Mouse (Mus musculus) mature B cell (primary cell): ENCODE results near the gene Tbck.

ENCODE experiments used
- in situ Hi-C: fragments of 300-500 bp; cut with MboI; formaldehyde crosslinking; loops from 2 replicates; pipeline ENCODE4 v1.14.3; 2019

The Tbck gene

DNA sequence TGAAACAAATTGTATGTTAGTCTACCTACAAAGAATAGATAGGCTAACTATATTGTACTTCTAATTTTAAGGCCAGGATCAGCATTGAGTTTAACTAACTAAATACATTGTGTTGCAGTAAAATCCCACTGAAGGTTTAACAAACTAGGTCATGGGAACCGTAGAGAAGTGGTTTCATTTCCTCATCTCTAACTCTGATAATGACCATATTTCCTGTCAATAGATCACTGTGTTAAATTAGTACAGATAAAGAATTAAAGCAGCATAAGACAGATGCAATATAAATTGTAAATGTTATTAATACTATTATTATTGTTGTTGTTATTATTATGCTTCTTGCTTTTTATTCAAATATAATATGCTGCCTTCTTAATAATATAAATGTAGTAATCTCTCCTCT lies 72.3 kb downstream of the Tbck start:
- in situ Hi-C loops, result no loop called here

DNA sequence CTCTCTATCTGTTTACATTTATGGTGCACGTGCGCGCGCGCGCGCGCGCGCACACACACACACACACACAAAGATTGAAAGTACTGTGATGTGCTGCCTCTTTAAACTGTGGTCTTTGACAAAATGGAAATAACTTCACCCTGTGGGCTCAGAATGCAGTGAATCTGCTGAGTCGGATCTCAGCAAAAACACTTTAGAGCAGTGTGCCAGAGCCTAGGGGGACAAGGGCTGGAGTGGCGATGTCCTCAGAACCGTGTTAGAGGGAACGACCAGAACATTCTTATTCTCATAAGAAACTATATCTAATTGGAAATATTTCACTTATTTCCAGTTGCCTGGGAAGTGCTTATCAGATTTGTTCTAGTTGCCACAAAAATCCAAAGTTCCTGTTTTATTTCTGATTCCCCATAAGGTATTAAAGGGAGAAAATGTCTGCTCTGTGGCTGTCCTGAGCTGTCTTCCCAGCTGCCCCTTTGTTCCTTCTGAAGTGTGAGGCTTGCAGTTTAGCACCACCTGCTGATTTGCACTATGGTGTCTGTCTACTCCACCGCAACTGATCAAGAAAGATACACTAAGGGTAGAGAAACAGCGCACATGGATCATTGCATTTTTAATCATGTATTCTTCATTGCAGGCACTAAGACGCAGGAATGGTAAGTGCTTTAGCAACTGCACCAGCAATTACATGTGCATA lies 82.2 kb downstream of the Tbck start:
- in situ Hi-C loops, result no loop called here

DNA sequence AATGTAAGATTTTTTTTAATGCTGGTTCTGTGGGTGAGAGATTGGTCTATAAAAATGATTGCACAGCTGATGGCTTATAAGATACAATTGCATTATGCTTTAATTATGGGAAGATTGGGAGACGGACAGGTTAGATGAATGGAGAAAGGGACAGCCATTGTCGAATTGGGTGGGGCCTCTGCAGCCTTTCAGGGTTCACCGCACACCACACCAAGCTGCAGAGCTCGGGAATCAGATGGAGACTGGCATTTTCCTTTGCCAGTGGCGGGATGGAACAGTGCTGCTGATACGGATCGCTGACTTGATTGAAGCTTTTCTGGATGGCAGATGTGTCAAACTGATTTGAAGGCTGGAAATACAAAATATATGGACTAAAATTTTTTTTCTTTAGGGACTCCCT lies 88.1 kb downstream of the Tbck start:
- in situ Hi-C loops, result no loop called here

DNA sequence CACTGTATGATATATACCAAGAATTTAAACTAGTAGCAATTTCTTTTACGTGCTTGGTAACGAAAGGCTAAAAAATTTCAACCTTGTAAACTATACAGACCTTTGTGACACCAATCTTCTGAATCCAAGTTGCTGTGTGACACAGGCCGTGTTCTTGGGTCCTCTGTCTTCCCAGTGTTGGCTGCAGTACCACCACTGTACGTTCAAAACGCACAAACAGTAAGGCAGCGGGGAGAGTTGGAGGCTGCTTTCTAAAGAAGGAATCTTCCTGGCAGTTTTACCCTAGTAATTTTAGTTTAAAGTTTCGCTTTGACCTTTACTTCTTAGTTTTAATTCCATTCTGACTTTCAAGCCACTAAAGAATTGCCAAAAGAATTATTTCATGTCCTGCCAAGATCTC lies 92.7 kb downstream of the Tbck start:
- in situ Hi-C loops, result no loop called here

DNA sequence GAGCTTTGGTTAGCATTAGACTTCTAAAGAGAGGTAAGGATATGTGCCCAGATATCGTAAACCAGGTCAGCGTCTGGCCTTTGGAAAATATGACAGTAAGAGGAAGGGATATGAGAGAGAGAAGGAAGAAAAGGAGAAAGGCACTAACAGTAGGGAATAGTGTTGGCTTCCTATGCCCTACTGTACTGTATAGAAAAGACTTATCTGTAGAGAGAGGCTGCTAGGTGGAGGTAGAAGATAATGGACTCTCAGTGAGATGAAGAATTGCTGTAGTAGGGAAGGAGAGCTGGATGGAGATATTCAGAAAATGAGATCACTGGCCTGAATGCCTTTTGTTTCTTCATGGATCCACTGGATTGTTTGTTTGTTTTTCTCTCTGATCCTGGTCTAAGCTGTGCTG lies 97.2 kb downstream of the Tbck start:
- in situ Hi-C loops, result no loop called here

DNA sequence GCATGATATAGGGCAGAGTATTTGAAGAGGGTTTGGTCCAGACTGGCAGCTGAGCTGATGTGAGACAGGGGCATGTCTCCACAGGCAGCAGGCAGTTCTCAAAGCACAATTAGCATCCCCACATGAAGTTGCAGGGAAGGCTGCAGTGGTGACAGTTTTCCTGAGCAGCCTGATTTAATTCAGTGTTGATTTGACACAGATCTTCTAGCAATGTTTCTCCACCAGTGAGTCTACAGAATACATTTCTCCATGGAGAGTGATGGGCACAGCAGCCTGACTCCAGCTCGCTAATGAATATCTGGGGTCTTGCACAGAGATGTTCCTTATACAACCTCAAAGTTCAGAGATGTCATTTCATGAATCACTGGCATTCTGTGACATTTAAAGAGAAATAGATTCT lies 99.1 kb downstream of the Tbck start:
- in situ Hi-C loops, result no loop called here

DNA sequence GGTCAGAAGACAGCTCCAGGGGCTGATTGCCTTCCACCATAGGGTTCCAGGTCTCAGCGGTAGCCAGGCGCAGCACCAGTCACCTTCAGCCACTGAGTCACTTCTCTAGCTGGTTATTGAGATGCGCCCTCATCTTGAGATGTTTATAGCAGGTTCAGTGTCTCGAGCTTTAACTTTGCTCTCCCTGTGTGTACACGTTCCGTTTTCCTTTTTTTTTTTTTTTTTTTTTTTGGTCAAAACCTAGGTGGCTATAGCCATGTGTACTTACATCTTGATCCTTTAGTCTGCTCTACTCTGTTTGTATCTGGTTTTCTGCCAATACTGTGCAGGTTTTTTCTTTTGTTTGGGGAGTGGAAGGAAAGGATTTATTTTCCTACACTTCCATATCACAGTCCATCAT lies 100.8 kb downstream of the Tbck start:
- in situ Hi-C loops, result no loop called here

DNA sequence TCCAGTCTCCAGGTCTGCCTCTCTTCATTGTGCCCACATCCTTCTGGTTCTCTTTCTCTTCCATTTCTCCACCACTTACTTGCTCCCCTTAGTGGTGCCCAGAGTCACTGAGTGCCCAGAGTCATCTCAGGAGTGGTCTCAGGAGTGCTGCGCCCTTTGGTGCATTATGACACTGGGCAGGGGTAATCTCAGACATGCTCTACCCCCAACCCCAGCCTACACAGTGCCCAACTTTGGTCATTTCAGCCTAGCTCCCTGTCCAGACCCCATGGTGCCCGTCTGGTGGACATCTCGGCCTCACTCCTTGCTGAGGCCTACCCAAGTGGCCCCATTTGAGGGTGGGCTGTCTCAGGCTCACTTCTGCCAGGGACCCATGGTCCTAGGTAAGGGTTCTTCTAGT lies 102.7 kb downstream of the Tbck start:
- in situ Hi-C loops, result no loop called here

DNA sequence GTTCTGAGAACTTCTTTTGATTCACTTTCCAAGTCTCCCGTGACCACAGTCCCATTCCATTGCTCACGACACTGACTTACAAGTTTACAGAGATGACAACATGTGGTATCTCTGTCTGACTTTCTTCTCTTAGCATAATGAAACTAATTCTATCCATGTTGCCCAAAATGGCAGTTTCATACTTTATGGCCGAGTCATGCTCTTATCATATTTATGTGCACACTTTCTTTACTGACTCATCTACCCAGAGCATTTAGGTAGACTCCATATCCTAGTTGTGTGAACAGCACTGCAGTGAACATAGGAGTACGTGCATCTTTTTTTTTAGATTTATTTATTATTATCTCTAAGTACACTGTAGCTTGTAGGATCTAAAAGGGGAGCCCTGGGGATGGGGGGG lies 103.8 kb downstream of the Tbck start:
- in situ Hi-C loops, result no loop called here

DNA sequence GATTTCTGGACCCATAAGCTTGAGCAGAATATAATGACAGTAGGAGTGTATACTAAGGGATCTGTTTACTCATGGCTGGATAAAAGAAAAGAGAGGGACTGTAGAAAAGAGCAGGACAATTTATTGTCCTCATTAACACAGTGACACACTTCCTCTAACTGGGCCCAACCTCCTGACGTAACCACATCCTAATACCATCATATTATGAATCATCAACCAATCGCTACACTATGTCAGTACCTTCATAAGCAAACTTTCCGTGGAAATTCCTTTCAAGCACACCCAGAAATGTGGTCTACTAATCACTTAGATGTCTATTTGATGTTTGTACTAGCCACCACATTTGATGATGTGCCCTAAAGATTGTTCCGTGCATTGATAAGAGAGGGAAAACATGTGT lies 107.2 kb downstream of the Tbck start:
- in situ Hi-C loops, result no loop called here

DNA sequence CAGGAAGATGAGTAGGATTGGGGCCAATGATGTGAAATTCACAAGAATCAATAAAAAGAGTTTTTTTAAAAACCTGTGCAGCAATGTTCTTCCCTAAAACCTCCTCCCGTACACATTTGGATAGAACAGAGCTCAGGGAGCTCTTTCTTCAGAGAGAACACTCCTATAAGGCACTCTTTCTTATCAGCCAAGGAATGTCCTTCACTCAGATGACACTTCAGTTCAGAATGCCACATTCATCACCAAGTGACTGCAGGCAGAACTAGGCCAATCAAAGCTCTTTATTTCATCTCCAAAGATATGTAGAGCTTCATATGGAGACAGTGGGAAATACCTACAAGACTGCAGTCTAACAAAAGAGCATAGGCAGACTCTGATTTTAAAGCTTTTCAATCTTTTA lies 116.3 kb downstream of the Tbck start:
- in situ Hi-C loops, result no loop called here

DNA sequence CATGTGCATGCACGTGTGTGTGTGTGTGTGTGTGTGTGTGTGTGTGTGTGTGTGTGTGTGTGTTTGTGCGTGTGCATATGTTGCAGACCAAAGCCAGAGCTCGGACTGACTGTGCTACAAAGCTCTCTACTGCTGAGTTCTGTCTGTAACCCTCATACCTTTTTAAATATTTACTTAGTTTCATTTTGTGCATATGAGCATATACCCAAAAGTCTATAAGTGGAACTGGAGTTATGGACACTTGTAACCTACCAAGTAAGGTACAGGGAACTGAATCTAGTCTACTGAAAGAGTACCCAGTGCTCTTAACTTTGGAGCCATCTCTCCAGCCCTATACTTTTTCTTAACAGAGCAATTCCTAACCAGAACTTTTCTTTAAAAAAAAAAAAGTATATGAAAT lies 118.0 kb downstream of the Tbck start:
- in situ Hi-C loops, result no loop called here

DNA sequence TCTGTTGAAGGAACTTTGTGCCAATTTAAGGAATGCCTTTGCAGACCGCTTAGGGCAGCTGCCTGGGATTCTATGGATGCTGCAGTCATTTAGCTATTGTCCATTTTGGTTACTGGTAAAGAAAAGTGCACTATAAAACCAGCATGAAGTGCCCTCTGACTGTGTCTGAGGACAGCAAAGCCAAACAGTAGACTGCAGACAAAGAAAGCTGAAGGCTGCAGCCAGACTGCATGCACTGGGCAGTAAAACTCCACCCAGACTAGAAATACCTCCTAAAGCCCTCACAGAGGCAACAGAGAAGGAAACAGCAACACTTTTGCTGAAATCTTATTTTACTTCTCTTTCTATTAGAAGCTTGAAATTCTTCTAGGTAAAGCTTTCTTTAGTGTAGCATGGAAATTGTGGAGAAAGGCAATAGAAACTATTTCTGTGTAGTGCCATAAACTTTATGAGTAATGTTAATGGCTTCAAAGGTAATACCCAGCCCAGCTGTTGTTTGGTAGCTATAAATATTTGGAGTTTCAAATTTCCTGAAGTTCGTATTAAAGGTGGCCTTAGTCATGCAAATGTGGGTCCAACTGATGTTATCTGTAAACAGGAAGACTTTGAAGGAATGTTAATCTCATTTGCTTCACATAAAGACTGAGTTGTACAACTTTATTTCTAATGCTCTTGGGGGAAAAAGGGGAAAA lies 124.1 kb downstream of the Tbck start:
- in situ Hi-C loops, result no loop called here

DNA sequence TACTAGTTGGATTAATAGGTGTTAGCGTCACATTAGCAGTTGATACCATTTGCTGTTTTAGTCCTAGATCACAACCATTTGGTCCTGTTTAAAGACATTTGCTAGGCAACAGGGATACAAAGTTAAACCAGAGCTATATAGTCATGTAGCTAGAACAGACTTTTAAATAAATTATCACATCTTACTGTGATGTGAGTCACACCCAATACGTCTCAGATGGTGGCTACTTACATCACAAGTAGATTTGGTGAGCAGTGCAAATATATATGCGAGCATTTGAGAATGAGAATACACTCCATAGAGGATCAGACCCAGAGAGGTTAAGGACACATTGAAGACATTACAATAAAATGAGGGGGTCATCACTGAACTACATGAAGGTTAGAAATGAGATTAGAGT lies 125.0 kb downstream of the Tbck start:
- in situ Hi-C loops, result no loop called here

DNA sequence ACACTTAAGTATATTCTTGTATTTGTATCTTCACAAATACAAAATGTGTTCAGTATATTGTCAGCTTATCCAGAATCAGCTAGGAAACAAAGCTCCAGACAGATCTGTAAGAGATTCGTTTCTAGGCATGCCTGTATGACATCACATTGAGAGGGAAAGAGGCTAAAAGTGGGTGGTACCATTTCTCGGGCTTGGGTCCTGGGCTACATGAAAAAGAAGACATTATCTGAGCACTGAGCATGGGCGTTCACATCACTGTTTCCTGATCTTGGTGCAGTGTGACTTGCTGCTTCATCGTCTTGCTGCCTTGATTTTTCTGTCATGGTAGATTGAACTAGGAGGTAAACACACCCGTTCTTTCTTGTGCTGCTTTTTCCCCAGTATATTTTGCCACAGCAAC lies 127.8 kb downstream of the Tbck start:
- in situ Hi-C loops, result no loop called here

DNA sequence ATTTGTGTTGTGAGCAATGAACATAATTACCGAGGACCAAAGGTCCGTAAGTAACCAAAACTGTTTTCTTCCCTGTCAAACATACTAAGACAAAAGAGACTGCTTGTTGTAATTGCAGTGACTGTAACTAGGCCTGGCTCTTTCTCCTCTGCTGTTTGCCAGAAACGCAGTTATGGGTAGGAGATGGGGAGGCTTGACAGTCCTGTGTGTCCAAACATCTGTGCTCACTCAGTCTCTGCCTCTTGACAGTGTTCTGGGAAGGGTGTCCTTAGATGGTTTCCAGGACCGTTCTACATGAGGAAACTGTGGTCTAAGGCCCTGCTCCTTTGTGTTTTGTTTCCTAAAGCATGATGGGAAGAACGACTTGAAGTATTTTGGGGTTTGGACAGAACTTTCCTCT lies 128.4 kb downstream of the Tbck start:
- in situ Hi-C loops, result no loop called here

DNA sequence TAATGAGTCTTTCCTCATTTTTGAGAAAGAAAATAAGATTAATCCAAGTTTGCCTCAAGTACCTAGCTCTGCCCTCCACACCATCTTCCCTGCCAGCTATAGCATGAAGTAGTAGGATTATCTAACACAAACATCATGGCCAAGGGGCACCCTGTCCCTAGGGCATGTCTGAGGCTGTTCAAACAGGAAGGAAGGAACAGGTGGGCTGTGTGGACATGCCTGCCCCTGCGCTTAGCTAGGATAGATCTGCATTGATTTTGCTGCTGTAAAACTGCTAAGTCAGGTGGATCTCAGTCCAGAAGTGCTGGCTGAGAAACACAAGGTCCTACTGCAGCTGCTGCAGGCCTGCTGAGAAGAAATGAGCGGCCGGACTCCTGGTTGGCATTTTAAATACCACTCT lies 129.2 kb downstream of the Tbck start:
- in situ Hi-C loops, result no loop called here

DNA sequence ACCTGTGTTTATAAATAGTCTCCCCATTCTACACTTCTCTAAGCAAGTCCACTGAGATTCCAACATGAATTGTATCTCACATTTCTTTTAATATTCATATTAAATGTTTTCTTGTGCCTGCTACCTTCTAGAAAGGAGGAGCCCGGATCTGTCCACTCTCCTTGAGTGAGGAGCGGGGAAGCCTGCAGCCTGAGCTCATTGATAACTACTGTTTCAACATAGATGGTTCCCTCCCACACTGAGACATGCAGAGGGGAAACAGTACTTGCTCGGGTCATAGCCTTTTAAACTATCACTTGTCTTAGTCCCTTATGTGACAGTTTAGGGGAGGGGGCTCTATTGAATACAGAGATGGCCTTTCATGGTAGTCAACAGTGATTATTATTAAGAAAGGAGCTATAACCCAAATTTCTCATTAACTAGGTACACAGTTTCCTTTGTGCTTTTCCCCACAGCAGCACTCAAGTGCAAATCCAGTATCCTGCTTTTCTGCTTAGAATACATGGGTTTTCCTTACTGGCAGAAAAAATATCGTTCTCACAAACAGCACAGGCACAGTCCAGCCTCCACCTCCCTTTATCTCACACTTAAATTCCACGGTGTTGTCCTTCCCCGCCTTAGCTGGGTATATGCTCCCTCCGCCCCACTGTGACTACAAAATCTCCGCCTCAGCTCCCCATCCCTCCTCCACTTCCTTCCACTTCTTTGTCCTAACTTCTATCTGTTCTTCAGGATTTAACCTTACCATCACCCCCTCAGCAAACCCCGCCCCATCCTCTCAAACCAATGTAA lies 130.0 kb downstream of the Tbck start:
- in situ Hi-C loops, result no loop called here

DNA sequence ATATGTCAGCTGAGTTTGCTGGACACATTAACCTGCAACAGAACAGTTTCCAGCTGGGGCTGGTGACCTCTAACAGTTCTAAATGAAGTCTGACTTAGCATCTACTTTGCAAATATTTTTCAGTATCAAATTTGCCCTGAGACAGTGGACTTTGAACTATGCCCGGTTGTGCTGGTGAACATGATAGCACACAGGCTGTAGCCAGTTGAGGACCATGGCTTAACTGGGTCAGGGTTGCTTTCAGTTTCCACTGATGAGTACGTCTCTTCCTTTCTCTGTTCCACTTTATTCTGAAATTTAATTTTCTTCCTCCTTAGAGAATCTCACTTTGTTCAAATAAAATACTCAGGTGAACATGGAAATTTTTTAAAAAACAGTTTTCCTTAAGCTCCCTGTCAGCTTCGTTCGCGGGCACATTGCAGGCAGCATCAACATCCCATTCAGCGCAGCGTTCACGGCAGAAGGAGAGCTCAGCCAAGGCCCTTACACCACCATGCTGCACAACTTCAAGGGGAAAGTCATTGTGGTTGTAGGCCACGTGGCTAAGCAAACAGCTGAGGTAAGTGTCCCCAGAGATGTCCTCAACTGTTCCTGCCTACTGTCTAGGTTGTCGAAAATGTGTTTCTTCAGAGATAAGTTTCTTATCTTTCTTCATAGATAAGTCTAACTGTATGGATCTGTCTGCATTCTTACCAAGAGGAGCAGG lies 131.0 kb downstream of the Tbck start:
- in situ Hi-C loops, result no loop called here

DNA sequence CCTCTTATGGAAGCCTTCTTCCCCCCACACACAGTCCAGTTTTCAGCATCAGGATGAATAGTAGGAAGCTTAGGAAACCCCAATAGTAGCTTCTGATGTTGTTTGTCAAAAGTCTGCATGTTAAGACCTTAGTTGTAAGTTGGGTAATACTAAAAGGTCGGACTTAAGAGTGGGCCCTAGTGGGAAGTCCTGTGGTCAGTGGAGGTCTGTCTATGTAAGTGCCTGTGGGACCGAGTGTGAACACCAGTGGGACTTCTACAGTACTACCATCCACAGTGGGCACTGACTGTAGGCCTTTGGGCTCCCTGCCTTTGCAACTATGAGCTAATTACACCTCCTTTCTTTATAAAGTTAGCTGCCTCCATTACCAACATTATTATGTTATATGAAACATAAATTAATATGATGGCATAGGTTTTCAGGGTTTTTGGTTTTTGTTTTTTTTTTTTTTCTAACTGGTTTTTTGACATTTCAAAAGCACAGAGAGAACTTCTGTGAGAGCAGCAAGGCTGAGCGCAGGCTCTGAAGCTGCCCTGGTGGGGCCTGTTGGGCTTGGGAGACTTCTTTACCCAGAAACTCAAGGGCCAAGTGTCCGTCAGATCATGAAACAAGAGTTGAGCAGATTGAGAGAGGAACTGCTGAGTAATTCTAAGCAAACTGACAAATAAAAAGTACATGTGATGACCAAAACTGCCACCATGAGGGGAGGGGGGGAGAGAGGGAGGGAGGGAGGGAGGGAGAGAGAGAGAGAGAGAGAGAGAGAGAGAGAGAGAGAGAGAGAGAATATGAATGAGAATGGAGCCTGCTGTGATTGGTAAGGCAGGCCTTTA lies 131.8 kb downstream of the Tbck start:
- in situ Hi-C loops, result no loop called here

DNA sequence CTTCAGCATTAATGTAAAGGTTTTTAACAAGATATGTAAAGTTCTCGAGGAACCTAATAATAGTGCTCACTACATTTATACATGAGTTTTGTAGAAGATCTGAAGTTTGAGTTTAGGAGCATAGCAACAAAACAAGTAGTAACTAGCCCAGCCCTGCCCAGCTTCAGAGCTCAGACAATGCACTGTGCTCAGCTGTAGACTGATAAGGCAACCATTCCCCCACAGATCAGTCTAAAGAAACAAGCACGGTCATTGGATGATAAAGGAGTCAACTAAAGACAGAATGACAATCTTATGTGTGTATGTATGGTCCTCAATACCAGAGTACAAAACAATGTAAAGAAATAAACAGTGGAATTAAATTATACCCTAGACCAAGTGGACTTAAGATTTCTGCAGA lies 135.5 kb downstream of the Tbck start:
- in situ Hi-C loops, result no loop called here
